Mouse (Mus musculus): ENCODE results near the gene Kif14. TPM values are rescaled to one million over a fixed set of nuclear protein-coding genes. Genes with fewer than 3 reads are reported as not detected.

Gene Kif14
- total RNA-seq (2021) (under 1 TPM; 0.28 to 0.52 TPM), polyA plus RNA-seq (2012; rRNA removed) (0.03 and 0.06 TPM in 2 replicates)
- long read RNA-seq: 0 reads

DNA sequence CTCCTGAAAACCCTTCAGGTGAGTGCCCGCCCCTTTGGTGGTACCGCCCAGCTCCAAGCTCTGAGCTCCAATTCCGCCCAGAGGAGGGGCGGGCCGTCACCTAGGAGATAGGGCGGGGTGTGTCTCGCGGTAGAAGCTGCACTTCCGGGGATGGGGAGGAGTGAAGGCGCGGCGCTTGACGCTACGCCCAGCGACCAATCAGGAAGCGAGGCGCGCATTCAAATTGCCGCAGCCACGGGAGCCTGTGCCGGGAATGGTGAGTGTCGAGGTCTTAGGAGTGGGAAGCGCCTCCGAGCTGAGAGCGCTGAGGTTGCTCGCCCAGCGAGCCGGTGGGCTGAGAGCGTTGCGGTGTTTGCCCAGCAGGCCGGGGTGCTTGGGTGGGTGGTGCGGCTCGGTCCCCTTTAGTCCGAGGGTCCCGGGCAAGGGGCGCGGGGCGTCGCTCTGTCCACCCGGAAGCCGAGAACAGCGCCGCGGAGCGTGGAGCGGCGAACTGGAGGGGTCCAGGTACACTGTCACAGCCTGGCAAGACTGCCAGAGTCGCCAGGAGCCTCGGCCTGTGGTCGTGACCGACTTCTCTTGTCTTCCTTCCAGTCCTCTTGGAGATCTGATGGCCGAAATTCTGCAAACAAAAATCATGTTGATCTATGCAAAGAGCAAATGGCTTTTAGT, at the start of gene Kif14:
Kif14 (plus strand) TSS at position 201 of the 669 bp plus-strand sequence.
- DNase-seq: peak; percentile 96

DNA sequence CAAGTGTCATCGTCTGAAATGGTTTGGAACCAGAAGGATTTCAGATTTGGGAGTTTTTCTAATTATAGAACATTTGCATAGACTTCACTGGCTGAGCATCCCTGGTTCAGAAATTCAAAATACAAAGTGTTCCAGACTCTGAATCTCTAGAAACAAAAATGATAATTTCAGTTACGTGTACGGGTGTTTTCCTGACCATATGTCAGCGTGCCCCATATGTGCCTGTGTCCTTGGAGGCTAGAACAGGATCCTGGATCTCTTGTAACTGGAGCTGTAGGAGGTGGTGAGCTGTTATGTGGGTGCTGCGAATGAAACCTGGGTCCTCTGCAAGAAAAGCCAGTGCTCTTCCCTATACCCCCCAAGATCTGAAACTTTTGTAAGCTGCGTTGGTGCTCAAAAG, 47.8 kb upstream of the Kif14 start:
- DNase-seq: no peak

DNA sequence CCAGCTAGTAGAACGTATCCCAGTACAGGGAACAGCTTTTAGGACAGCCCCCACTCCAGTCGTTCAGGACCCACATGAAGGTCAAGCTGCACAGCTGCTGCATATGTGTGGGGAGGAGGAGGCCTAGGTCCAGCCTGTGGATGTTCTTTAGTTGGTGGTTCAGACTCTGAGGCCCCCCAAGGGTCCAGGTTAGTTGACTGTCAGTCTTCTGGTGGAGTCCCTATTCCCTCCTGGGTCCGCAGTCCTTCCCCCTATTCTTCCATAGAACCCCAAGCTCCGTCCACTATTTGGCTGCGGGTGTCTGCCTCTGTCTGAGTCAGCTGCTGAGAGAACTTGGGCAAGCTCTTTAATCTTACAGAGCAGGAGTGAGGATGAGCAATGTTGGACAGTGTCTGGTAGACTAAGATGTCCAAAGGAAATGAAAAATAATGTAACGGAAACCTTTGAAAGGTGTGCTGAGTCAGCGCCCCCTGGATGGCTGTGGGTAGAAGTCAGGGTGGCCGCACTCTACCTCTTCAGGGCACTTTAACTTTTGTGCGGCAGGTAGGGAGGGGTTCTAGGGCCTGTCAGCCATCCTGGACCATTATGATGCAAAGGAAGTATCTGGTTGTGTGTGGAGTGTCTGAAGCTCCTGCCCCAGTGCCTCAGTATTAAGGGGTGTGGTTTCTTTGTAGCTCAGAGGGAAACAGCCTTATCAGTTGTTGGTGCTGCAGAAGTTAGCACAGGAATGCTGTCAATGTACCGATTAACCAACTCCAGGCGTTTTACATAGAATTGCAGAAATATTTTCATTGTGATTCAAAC, 38.8 kb upstream of the Kif14 start:
- no peak for DNase-seq

DNA sequence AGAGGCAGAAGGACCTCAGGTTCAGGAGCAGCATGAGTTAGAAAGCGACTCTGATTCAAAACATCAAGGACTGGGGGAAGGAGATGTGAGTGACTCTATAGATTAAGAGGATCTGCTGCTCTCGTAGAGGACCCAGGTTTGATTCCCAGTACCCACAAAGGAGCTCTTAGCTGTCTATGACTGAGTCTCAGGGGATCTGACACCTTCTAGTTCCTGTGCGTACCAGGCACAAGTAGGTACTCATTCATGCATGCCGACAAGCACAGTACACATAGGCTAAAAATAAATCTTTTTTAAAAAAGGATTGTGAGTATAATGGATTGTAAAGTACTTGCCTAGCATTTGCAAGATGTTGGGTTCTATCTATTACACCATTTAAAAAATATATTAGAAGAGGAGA, 37.2 kb upstream of the Kif14 start:
- DNase-seq: no peak

DNA sequence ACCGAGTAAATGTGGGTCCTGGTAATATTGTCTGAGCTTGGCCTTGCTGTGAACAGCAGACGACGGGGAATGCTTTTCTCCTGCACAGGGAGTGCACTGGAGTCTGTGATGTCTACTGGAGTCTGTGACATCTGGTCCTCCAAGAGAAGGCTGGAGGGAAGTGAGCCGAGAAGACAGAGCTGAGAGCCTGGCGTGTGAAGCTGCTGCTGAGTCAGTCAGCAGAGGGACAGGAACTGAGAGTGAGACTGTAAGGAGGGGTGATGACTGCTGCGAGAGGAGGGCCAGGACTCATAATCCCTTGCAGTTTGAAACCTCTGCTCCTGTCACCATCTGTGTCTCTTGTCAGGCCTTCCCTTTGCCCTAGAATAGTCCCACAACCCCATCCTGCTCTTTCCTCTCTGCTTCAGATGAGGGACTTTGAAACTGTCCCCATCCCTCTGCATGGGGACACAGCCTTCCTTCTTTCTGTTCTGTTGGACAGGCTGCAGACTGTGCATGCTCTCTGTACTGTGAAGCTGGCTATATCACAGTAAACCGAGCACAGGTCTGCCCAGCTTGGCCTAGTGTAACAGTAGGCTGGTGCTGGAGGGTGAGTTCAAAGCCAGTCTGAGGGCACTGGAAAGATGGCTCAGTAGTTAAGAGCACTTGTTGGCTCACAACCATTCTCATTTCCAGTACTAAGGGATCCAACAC, 35.9 kb upstream of the Kif14 start:
- DNase-seq: no peak

DNA sequence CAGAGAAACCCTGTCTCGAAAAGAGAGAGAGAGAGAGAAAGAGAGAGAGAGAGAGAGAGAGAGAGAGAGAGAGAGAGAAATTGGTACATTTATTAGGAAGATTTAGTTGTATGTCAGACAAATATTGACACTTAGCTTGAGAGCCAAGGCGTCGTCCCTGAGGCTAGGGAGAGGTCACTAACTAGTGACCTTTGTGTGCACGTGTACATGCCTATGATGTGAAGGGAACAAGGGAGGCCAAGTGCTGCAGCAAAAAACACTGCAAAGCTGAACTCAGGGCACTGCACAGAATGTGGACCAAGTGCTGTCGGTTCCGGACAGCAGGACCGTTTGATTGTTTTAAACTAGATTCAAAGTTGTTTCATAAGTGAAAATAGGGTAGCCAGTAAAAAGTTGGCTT, 25.4 kb upstream of the Kif14 start:
- no peak for DNase-seq

DNA sequence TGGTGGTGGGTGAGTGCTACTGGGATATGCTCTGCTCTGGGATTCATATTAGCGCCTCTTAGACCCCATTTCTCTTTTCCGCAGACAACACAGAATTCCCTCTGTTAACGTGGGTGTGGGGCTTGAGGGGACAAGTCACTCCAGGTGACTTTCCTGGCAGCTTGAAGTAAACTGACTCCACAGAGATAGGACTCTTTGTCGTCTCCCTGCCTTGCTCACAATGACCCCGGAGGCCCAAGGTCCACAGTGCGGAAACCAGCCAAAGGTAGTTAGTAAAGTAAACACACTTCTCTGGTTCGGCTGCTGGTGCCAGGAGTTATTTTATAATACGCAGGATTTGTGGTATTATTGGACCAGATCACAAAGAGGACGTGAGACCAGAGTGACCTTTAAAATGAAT, 23.3 kb upstream of the Kif14 start:
- no peak for DNase-seq

DNA sequence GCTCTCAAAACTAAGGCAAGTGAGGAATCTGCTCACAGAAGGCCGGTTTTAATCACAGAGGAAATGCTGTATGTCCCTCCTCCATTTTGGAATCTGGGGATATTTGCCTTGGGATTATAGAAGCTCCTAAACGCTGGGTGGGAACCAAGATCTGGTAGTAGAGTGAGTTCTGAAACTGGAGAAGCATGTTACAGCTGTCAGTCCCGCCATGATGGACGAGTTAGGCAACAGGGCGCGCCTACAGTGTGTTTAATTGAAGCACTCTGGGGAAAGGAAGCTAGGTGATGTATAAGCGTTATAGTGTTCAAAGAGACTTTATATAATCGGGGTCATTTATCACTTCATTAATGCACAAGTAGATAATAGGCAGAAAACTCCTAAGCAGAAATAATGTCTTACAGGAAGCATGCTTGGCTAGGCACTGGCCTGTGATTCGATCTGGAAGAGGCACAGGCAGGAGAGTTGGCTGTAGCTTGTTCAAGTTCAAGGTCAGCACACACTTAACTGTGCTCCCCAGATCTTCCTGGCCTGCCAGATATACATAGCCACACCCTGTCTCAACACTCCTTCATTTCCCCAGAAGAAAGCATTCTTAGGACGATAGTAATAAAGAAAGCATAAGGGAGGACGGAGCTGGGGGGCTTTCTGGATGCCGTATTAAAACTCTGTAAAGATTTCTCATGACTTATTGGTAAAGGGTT, 21.4 kb upstream of the Kif14 start:
- no peak for DNase-seq

DNA sequence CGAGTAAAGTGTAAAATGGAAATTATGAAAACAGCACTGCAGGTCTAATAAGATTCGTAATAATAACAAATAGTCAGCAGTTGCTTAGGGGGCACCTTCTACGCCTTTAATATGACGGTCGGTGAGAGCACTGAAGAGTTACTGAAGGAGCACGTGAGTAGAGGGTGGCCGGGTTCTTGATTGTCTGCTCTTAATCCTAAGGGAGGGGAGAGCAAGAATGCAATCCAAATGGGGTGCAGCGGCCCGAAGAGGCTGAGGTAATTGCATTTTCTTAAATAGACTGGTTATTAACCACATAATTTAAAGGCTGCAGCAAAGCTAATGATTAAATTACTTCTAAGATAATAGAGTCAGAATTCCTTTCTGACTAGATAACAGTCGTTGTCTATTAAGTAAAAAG, 19.2 kb upstream of the Kif14 start:
- no peak for DNase-seq

DNA sequence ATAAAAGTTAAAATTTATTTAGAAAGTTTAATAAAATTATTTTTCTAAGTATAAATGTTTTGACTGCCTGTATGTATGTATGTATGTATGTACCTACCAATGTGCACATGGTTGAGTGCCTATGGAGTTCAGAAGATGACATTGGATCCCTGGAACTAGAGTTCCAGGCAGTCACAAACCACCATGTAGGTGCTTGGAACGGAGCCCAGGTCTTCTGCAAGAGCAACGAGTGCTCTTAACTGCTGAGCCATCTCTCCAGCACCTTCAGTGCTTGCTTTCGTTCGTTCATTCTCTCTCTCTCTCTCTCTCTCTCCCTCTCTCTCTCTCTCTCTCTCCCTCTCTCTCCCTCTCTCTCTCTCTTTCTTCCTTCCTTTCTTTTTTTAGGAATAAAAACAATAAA, 18.8 kb upstream of the Kif14 start:
- DNase-seq: no peak

DNA sequence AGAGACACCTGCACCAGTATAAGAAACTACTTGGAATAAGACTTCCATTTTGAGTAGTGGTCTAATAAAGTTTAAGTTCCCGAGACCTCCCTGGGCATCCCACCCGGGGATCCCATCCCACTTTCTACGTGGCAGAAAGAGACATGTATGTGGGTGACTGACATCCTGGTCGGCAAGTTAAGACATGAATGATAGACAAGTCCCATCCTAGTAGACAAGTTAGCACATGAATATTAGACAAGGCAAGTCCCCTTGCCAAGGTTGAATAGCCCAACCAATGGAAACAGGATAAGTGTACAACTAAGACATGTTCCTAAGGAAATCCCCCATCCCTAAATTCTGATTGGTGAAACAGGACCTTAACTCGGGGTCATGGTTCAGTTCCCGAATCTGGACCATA, 16.6 kb upstream of the Kif14 start:
- DNase-seq: no peak

DNA sequence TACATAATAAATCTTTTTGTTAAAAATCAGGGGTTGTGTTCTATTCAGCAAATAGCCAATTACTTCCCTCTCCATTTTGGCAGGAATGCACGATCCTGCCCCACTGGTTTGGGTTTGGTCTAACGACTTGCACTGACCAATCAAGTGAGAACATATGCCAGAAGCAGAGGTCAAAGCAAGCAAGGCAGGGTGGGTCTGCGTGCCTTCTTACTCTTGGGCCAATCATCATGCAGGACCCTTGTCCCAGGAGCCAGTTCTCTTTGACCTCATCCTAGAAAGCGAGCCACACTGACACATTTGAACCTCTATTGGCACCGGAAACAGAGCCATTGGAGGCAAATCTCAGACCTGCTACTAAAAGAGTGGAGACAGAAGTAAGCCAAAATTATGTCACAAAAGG, 15.9 kb upstream of the Kif14 start:
- no peak for DNase-seq

DNA sequence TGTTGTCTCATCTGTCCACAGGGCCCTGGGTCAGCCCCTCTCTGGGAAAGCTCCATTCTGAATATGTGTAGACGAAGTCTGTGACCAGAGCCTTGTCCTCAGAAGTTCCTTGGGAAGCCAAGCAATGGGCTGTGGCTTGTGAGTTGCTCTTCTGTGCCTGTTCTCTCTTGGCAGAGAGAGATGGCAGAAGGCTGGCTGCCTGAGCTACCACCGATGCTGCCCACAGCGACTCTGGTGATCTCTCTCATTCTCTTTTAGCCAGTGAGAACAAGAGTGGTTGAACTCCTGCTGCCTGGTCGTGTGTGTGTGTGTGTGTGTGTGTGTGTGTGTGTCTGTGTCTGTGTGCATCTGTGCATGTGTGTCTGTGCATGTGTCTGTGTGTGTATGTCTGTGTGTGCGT, 13.7 kb upstream of the Kif14 start:
- DNase-seq: no peak

DNA sequence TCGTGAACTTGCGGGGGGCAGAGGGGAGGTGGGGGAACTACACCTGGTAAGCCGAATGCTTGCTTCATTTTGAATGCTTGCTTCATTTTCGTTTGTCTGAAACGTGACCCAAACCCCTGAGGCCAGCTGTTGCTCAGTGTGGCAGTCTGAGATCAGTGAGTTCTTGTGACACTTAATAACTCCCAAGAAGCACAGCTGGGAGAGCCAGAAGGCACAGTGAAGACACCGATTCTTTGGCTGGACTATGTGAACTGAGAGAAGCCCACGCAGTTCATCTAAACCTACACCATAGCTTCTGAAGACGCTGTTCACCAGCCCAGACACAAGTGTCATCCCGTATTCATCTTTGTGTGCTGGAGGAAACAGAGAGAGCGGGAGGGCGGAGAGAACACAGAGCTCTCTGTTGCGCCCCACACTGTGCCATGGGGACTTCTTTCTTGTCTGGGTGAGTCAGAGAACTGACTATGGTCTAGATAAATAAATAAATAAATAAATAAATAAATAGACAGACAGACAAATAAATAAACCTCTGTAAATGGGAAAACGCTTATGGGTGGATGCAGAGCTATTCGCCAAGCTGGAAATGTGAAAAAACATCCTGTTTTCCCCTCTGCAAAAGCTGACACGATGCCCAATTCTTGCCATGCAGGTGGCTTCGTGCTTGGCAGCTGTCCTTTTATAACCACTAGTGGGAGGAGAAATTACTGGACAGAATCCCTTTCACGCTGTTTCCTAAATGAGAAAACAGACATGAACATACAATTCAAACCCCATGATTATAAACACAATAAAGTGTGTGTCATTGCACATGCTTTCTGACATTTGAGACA, 10.2 kb upstream of the Kif14 start:
- DNase-seq: no peak

DNA sequence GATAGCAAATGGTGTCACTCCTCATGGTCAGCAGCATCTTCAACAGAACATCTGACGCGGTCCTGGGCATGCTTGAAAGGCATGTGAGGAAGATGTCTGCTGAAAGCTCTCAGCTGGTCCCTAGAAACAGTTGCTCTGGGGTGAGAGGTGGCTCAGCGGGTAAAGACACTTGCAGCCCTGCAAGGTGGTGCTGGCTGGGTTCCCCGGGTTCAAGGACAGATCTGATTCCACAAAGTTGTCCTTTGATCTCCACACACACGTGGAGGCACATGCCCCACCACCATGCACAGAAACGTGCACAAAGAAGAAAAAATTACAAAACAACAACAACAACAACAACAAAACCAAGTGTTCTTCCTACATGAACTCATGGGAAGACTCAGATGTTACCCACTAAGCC, 9.4 kb upstream of the Kif14 start:
- no peak for DNase-seq

DNA sequence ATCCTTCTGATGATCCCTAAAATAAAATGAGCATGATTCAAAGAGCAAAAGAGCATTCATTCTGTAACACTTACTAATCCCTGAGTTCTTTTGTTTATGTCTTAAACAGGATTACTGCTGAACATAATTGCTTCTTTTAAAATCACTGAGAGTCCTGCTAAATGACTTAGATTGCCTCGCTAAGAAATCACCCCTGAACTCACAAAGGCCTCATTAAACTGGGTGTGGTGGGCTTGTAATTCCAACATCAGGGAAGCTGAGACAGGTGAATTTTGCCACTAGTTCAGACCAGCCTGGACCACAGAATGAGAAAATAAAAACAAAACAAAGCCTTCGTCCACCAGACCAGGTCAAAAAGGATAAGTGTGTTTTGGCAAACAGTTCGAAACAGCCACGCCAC, 8.7 kb upstream of the Kif14 start:
- DNase-seq: no peak

DNA sequence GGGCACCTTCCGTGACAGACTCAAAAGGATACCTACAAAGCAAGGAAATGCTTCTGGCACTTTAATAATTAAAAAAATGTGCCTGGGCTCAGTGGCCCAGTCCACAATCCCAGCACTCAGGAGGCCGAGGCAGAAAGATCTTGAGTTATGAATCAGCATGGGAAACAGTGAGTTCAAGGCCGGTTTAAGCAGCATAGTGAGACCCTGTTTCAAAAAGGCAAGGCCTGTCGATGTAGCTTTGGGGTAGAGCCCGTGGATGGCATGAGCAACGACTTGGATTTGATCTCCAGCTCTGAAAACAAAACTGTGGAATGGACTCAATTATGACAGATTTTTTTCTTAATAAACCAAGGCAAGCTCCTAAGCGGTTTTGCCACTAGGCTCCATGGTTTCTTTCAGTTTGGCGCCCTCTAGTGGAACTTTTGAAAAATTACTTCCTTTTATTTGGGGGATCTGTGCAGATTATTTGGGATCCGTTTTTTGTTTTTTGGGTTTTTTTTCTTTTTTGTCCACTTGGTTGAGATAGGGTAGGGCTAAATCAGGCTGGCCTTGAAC, 7.4 kb upstream of the Kif14 start:
- DNase-seq: peak; percentile 31

DNA sequence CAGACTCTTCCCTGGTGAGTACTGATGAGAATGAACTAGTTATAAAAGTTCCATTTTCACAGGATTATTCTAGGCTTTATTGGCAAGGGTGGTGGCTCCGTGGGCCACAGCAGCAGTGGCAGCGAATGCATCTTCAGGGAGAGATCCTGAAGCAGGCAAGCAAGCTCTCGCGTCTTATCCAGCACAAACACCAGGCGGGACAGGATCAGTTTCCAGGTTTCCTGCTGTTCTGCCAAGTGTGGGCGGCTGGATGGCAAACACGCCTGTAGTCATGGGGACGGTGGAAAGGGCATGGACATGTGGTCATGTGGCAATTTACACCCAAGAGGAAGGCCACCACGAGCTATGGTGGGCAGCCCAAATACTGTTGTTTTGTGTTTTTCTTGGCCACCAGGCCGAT, 3.7 kb upstream of the Kif14 start:
- DNase-seq: no peak

DNA sequence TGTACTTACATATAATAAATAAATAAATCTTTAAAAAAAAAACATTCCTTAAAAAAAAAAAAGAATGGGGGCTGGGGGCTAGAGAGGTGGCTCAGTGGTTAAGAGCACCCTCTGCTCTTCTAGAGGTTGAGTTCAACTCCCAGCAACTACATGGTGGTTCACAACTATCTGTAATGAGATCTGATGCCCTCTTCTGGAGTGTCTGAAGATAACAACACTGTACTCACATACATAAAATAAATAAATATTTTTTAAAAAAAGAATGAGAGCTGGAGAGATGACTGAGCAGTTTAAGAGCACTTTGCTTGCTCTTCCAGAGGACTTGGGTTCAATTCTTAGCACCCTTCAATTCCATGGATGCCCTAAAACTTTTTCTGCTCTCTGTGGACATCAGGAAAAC, 975 bp upstream of the Kif14 start:
- DNase-seq: no peak

DNA sequence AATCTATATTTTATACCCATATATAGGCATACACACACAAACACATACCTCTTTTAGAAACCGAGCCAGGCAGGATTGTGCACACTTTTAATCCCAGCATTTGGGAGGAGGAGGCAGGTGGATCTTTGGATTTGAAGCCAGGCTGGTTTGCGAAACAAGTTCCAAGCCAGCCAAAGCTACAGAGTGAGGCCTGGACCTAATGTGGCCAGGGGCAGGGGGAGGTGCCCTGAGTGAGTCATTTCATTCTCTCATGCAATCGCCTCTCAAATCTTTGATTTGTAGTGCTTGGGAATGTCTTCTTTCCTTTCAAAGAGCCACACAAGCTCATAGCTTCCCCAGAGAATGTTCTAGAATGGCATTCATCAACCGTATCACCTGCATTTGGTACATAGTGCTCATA, 3.3 kb downstream of the Kif14 start:
- peak; percentile 40 for DNase-seq

DNA sequence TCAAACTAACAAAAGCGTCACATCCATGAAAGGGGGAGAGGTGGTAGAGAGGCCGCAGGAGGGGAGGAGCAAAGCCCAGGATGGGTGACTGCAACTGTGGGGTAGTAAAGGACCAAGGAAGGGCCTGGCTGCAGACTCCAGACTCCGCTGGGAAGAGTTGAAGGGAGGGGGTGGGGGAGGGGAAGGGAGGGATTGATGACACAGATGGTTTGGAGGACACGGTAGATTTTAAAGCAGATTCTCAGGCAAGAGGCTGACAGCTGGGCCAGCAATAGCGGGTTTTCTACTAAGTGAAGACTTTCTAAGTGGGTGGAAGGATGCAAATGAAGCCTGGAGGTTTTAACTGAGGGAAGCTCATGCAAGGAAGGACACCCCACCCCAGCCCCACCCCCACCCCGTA, 4.3 kb downstream of the Kif14 start:
- no peak for DNase-seq
